Mouse (Mus musculus) c-Kit-positive CD71-negative TER-119-negative erythroid progenitor cells, embryonic 14.5 days (primary cell): Measurements from ENCODE around the gene Dguok.

Experiments
- DNase-seq: peaks from one replicate; pipeline ENCODE4 v3.0.0-alpha.2; 2013; ENCODE audit warnings: low read depth

Dguok gene

DNA sequence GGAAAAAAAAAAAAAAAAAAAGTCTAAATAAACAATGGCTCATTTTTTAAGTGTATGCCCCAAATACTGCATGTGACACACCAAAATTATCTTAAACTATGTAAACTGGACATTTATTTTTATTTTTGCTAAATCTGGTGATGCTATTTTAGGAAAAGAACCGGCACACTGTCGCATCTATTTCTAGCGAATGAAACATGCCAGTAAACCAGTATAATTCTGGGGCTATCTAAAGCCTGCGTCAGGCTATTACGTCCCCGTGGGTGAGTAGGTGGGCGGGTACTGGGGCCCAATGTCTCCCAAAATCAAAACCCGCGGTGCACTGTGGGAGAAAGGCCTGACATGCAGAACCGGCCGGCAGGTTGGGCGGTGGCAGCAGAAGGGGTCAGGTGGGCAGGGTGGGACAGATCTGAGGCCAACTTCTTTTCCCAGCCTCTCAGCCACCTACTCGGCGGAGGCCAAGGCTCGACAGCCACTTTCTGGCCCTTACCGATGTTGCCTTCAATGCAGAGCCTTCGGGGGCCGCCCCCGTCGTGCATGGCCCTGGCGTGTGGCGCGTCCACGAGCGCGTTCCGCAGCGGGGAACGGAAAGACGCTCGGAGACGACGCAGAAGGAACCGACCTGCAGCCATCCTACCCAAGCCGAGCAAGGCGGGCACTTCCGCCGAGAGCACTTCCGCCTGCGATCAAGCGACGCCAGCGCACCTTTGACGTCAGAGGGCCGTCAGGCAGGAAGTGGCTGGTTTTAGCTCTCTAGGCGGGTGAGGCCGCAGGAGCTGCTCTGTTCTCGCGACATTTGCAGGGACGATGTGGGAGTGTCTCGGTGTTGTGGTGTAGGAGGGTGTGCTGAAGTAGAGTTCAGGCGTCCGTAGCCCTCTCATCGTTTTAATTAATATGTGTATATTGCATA is at the start of gene Dguok:
TSS of gene Dguok (minus strand) at position 712 of the 910 bp plus-strand sequence.
- DNase-seq: peak; percentile 99

DNA sequence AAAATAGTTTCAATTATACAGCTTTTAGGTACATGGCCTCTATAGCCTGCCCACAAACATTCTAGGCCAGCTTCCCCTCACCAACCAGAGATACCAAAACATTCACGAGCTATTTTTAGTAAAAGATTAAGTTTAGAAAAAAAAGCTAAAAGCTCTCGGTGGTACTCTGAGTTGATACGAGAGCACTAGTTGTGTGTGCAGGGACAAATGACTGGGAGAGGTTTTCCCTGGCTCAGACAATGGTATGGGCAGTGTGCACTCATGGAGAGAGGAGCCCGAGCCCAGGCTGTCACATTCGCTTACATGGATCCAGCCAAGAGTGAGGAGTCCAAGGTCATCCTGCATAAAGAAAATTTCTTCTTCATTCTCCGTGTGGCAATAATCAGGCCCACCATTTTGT is 49.2 kb upstream of the Dguok start:
- DNase-seq: no peak

DNA sequence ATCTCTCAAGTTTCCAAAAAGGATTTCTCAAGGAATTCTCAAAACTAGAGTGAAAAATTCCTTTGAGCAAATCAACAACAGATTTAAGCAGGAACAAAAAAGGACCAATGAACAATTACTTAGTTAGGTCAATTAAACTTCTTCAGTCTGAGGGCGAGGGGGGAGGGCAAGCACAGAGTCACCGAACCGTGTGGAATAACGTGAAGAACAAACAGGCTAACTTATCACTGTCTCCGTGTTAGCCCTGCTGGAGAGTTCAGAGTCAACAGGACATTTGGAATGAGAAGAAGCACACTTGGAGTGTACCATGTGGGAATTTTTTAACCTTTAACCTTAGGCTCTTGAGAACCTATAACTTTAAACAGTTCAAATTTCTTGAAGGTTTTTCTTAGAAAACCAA is 41.6 kb upstream of the Dguok start:
- no peak for DNase-seq

DNA sequence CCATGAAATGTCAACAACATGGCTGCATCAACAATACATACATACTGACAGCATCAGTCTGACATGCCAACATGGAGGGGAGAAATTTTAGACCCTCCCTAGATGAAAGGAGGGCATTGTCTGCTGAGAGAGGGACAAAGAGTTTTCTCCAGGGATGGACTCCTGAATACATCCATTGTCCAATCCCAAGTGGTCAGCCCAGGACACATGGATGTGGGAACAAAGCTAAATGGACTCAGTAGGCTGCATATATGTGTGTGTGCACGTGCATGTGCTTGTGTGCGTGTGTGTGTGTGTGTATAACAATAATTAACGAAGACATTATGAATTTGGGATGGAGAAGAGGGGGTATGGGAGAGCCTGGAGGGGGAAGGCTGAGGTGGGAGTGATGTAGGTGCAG is 39.0 kb upstream of the Dguok start:
- DNase-seq: no peak

DNA sequence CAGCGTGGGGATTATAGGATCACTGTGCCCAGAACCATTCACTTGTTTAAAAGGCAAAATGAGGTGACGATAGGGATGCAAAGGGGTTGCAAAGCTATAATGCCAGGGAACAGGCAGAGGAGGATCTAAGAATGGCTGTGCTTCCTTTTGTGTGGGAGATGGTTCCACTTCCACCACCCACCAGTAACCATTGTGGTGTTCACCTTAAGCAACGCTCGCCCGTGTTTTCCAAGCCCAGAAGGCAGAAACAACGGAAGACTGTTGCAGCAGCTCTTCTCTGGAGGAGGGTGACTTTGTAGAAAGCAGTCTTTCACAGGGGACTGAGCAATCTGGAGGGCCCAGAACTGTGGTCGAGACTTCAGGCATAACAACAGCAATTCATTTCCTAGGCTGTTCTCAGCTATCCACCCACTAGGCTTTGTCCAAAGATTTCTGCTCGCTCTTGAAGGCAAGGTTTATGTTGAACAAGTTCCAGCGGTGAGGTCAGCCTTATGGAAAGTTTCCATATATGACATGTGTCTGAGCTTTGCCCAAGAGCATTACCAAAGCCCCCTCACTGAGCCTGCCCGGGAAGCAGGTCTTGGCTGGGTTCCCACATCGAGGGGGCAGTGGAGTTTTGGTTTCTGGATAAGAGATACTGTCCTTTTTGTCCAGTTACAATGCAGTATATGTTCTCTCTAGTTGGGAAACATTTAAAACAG is 35.1 kb upstream of the Dguok start:
- DNase-seq: no peak

DNA sequence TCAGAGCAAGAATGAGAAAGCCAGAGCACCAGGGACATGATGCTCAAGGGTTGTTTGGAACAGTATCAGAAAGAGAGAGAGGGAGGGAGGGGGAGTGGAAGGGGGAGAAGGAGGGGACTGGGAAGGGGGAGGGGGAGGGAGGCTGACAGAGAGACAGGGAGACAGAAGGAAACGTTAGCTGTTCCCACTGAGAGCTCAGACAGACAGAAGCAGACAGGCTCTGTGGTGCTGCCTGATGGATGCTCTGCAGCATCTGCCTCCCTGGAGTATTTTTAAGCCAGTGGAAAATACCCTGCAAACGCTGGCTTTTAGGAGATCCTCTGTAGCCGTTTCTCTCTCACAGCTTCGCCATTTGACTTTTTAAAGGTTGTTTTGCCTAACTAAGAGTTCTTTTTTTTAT is 33.2 kb upstream of the Dguok start:
- no peak for DNase-seq

DNA sequence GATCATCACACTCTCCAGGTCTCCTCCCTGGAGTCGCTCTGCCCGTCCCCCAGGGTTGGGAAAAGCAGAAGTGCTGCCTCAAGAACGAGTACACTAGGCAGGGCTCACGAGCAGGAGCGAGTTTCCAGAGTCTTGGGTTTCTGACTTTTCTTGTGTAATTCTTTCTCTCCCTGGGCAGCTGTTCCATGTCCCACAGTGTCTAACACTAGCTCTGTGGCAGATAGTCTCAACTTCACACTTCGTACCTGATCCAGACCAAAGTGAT is 30.0 kb upstream of the Dguok start:
- DNase-seq: no peak

DNA sequence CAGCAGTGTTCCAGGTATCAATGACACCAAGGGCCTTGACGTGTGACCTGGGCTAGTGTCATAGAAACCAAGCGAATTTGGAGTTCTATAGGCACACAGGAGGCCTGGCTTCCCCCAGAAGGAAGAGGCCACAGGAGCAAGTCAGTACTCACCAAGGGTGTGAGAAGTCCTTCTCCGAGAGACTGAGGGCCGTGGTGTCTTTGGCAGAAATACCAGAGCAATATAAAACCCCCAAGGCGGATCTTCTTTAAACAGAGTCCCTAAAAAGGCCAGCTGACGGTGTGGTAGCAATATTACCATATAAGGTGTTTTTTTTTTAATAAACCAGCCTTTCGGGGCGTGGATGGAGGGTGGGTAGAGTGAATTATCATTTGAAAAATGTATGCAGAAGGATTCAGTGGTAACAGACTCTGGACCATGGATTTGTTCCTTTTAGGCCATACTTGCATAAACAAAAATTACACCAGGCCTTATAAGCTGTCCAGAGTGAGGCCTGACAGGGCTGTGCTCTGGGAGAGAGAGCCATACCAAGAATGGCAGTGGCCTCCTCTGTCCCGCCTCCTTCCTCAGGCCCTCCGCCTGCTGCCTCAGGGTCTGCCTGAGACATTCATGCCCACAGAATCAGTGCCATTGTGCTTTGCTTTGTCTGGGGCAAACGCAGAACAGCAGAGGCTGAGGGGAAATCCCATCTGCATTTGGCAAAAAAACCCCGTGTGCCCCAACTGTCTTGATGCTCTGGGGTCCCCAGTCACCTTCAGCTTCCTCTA is 29.4 kb upstream of the Dguok start, which contains the start of gene Actg2:
TSS of gene Actg2 (minus strand) at position 238 of the 767 bp plus-strand sequence.
- no peak for DNase-seq

DNA sequence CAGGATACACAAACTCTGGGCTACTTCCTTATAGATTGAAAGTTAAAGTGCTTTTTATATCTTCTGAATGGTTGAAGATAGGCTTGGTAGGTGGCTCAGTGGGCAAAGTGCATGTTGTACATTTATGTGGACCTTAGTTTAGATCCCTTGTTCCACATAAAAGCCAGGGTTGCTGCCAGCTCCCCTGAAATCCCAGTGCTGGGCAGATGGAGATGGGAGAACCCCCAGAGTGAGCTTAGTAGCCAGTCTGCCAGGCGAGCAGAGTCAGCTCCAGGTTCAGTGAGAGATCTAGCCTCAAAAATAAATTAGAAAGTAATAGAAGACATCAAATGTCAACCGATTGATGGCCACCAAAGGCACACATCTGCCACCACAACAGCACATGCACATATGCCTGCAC is 25.8 kb upstream of the Dguok start:
- DNase-seq: no peak

DNA sequence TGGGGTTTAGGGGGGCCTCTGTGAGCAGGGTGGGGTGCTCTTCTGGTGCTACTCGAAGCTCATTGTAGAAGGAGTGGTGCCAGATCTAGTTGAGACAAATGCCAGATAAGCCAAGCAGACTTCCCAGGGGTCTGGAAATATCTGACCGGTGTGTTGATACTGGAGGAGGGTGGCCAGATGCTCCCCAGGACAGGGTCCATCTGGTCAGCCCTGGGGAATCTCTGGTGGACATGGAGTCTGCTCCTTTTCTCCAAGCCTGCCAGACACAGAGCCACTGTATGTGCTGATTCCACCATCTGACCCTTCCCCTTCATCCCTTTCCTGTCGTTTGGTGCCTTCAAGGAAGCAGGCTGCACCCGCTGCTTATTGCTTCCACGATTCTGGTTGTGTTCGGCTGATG is 16.4 kb upstream of the Dguok start:
- no peak for DNase-seq

DNA sequence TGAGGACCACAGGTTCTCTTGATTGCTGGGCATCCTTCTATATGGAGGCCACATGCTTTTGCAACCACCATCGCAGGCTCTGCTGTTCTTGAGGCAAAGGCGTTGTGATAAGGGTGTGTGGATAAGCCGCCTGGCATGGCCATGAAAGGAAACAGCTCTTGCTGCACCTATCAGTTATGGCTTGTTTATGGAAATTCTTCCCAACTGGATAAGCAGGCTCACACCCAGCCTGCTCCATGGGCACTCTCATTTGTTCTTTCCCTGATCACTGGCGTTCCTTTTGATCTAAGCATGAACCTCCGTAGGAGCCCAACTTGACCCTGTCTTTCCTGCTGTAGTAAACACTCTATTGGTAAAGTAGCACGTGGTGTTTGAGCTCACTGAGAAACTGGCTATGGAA is 15.0 kb upstream of the Dguok start:
- DNase-seq: no peak

DNA sequence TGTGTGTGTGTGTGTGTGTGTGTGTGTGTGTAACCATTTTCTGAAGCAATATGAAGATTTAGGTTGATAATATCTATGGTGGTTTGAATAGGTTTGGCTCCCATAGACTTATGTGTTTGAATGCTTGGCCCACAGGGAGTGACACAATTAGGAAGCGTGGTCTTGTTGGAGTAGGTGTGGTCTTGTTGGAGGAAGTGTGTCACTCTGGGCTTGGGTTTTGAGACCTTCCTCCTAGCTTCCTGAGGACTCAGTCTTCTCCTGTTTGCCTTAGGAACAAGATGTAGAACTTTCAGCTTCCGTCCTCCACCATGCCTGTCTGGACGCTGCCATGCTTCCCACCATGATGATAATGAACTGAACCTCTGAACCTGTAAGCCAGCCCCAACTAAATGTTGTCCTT is 11.9 kb upstream of the Dguok start:
- DNase-seq: no peak

DNA sequence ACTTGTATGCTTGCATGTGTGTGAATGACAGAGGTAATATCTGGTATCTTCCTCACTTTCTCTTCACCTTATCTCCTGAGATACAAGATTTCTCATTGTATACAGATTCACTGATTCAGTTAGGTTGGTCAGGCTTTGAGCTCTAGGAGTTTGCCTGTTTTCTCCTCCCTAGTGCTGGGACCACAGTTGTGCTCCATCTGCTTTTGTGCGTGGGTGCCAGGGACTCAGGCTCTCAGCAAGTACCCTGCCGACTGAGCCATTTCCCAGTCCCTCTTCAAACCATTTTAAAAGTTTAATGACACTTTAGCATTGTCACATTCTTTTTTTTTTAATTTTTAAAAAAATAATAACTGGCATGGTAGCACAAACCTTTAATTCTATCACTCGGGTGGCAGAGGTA is 8.4 kb upstream of the Dguok start:
- DNase-seq: no peak

DNA sequence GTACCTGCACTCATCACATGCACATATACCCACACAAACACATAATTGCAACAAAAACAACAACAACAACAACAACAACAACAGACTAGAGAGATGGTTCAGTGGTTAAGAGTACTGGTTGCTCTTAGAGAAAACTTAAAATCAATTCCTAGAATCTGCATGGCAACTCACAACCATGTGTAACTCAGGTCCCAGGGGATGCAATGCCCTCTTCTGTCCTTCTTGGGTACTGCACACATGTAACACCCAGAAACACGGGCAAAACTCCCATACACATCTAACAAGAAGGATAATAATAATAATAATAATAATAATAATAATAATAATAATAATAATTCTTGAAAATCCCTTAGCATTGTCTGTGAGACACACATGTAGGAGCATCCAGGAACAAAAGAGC is 5.7 kb upstream of the Dguok start:
- peak; percentile 60 for DNase-seq

DNA sequence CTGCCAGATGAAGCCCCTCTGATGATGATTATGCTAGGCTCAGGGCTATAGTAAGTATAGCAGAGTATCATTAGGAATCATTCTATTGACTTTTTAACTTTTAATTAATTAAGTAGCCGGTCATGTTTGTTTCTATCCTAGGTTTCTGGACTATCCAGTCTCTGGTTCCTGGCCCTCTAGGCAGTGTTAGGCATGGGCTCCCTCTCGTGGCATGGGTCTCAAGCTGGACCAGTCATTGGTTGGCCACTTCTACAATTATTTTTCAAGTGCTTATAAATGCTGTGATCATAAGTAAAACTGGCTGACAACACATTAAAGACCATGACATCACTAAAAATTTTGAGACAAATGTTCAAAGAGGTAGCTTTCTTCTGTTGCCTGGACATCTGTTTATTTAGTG is 3.4 kb upstream of the Dguok start:
- DNase-seq: no peak

DNA sequence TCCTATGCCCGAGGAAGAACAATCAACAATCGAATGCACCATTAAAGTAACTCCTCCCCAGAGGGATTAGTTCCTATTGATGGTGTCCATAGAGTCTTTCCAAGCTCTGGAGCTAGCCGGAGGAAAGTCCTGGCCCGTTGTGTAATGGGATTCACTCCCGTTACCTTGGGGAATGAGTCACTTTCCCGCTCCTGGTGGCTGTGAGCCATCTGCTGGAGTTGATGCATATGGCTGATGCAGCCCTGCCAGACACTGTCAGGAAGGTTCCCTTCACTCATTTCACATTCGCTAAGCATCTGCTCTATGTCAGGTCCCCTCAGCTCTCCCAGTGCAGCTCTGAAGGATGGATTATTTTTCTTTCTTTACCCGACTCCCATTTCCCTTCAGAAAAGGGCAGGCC is 2.7 kb upstream of the Dguok start:
- no peak for DNase-seq

DNA sequence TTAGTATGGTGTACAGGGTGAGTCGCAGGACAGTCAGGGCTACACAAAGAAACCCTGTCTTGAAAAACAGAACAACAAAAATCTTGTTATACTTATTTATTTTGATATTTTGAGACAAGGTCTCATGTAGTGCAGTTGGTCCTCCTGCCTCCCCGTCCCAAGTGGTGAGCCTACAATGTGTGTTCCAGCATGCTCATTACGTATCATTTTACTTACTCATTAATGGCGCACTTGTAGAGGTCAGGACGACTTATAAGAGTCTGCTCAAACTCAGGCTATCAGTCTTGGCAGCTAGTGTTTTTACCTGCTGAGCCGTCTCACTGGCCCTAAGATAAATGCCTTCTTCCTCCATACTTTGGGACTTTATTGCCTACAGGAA is 388 bp upstream of the Dguok start:
- no peak for DNase-seq

DNA sequence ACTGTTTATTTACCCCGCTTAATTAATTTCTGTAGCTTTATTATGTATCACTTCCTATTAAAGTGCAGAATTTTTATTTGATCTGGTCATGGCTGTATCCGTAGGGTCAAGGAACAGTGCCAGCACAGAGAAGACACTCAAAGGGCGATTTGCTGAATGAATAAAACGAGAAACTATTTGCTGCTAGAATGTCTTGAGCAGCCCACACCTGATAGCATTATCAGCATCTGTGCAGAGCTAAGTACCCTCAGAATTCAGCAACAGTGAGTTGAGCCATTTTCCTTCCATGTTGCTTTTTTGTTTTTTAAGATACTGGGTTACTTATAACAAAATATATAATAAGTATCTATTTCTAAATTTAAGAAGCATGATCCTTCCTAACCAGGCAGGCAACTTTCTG is 1.2 kb downstream of the Dguok start:
- DNase-seq: no peak

DNA sequence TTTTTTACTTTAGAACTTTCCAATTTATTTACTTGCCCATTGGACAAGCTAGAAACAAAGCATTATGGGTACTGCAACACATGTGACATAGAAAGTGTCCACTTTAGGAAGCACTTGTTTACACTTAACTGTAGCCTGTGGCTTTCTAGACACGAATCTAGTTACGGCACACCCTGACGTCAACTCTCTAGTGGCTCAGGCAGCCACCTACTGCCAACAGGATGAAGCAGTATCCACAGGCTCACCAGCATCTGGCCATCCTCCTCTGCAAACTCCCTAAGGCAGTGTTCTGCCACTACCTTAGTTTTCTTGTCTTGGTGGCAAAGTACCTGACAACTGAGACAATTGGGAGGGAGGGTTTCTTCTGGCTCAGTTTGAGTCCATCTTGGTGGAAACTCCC is 3.4 kb downstream of the Dguok start:
- DNase-seq: no peak

DNA sequence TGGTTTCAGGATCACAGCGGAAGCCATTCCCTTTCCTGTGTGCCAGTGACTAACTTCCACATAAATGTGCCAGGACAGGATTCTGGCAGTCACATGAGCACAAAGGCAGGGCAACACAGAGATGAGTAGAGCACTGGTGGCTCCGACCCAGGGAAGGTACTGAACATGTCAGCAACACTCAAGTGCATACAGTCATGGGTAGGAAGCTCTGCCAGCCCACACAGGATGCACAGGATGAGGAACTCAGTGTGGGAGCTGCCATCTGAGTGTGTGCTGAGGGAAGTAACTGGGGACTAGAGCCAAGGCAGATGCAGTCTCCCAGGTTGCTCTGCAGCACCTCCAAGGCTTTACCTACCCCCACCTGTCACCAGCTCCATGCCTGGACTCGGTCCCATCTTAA is 4.1 kb downstream of the Dguok start:
- DNase-seq: no peak

DNA sequence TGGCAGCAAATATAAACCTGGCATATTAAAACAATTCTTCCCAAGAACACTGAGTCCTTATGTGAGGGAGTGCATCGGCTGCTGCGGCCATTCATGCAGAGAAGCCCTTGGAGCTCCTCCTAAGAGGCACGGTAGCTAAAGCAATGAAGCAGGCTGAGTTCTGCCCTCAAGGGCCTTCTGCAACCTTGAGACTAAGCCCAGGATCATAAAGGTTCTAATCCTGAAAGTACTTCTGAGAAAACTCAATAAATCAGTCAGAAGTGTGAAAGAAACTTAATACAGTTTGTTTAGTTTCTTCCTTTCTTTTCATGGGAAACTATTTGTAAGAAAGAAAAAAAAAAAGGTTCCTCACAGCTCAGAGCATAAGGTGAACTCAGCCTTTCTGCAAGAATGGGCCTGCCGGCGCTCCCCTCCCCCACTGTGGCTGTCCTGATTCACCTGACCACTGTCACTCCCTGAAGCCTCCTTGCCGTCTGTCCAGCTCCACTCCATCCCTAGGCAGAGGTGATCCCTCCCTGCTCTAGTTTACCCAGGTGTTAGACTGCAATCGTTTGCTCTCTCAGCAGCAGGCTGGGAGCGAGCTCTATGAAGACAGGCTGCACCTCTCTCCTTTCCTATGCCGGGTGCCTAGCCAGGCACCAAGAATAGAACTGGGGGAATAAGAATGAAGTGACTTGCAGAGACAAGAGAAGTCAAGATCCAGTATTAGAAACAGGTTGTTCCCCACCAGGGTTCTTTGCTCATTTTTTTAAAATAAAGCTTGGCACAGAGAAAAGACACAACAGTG is 5.1 kb downstream of the Dguok start:
- DNase-seq: no peak

DNA sequence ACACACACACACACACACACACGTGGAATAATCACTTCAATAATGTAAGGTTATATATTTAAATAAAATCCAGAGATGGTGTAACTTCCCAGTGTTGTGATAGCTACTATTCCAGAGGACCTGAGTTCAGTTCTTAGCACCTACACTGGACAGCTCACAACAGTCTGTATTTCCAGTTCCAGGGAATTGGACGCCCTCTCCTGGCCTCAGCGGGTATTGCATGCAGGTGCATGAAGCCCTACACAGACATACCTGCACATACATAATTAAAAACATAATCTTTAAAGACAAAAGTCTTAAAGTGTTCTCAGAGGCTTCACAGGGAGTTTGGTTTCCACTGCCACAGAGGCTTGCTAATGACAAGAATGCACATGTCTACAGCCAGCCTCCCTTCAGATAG is 6.3 kb downstream of the Dguok start:
- no peak for DNase-seq
